Mouse (Mus musculus) frontal cortex, adult 2 months (tissue): ENCODE data around the gene Whamm. TPM values are rescaled to one million over a fixed set of nuclear protein-coding genes. Genes with fewer than 3 reads are reported as not detected.

Source experiments
- polyA plus RNA-seq: library from polyadenylated mRNA; depleted of rRNA; stranded (reverse); fragments of >200 nt; gene quantifications from 2 replicates; pipeline ENCODE4 v1.2.3, GENCODE M21; 2012; rRNA removed

Whamm gene
- polyA plus RNA-seq, 1 experiment, result 24.2 TPM

Other genes starting within 250 kb of the Whamm start
- gene Rps17, start 226.0 kb upstream of the Whamm start, polyA plus RNA-seq, result 733 and 938 TPM in 2 replicates
- gene Cpeb1, start 115.8 kb upstream of the Whamm start, polyA plus RNA-seq, result 111 and 134 TPM in 2 replicates
- gene Ap3b2, start 77.3 kb upstream of the Whamm start, polyA plus RNA-seq, result 163 and 175 TPM in 2 replicates
- not detected in 2 replicates for gene BC048679, start 73.0 kb upstream of the Whamm start, polyA plus RNA-seq
- gene Fsd2, start 4.3 kb upstream of the Whamm start, polyA plus RNA-seq, result 0.22 and 0.25 TPM in 2 replicates
- 48.1 and 53.0 TPM in 2 replicates for gene Homer2, start 136.3 kb downstream of the Whamm start, polyA plus RNA-seq
- gene Ramac, start 191.7 kb downstream of the Whamm start, polyA plus RNA-seq, result 72.0 and 83.5 TPM in 2 replicates
- gene 3110040N11Rik, start 218.2 kb downstream of the Whamm start, polyA plus RNA-seq, result 33.3 and 34.2 TPM in 2 replicates